Comparison of ENCODE assay signal across 23 mouse cellular contexts in the genomic region with DNA sequence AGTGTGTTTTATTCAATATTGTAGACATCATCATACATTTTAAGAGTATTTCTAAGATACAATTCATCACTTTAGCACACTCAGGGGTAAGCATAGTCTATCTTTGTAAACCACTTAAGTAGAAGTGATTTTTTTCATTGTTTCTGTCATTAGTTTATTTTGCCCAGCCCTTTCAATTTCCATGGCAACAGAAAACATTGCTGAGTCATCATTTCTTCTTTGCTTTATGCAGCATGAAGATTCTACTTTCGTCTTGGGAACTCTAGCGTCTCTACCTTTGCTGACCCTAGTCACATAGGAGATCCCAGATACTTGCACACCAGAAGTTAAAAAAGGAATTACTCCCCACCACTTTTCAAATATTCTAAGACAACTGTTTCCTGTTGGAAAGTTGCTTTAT.
DNase-seq lines count a peak whose midpoint lies in the region; ATAC-seq and TF ChIP-seq lines count a peak whose summit lies in the region.
"Had no signal": no experiment of that assay in that cellular context is flagged by ENCODE, and none has a peak within 500 bp of the region (broad histone marks: within the 10 kb centered on the region; RNA-seq: fewer than 3 reads in every experiment).

No protein-coding gene starts in this region.

- TF ChIP-seq RAD21 in CH12.LX (IDR thresholded peaks at IDR 0.05; ENCODE audit: low read depth, low read length) (no peak), MEL (IDR thresholded peaks at IDR 0.05; ENCODE audit: low read depth, low read length) (no peak)

- H3K9me3 ChIP-seq in CH12.LX (replicated peaks; ENCODE audit: low read length) (no peaks in the 10 kb centered on the region), ES-E14 (ENCODE audit: control insufficient read depth, insufficient read depth, low read depth, low read length) (no peaks in the 10 kb centered on the region), MEL (replicated peaks; ENCODE audit: insufficient read depth, low read length) (no peaks in the 10 kb centered on the region)
- H3K9me3 ChIP-seq in intestine, embryonic 16.5 days (ENCODE audit: control insufficient read depth, low read length) = no peaks in the 10 kb centered on the region
- H3K9me3 ChIP-seq: G1E had no signal

- no peaks in the 10 kb centered on the region for H3K79me2 ChIP-seq in CH12.LX (replicated peaks; ENCODE audit: control insufficient read depth, extremely low read depth, insufficient read depth, poor library complexity, severe bottlenecking)
- no peaks in the 10 kb centered on the region for H3K79me2 ChIP-seq in MEL (ENCODE audit: control insufficient read depth, insufficient read depth, low read length, poor library complexity)

- no peak overlapping the region for H3K27ac ChIP-seq in CH12.LX (ENCODE audit: insufficient read depth, low read depth)
- no peak overlapping the region for H3K27ac ChIP-seq in ES-E14 (ENCODE audit: insufficient read depth, low read depth, low read length, poor library complexity, severe bottlenecking)
- no peak overlapping the region for H3K27ac ChIP-seq in MEL (ENCODE audit: control insufficient read depth, low read depth, low read length)
- H3K27ac ChIP-seq in intestine, embryonic 16.5 days (ENCODE audit: low read length) = no peak overlapping the region

- dilution Hi-C loops in CH12.LX (cut with MboI; ENCODE audit: extremely low pct_ligation_motif_present, extremely low pct_unique_long_range_greater_than_20kb, low sequenced_read_pairs) = no loop called here

- WGBS in intestine, embryonic 16.5 days = 89% methylated on average over 2 of the region's 2 CpGs

- no peak for ATAC-seq in intestine, embryonic 16.5 days
- ATAC-seq: activated CD4-positive, CD25-positive, alpha-beta regulatory T cell, adult 4 months; CD4-positive, CD25-positive, alpha-beta regulatory T cell, adult 4 months; Patski had no signal

- in situ Hi-C loops in CH12.LX (cut with MboI; ENCODE audit: low pct_ligation_motif_present, low pct_unique_long_range_greater_than_20kb, low sequenced_read_pairs) = no loop called here
- in situ Hi-C loops in ES-E14 (cut with MboI; ENCODE audit: low sequenced_read_pairs in 2 of 2, unreplicated experiment in 2 of 2) = no loop called here

- H3K4me1 ChIP-seq in CH12.LX (ENCODE audit: control insufficient read depth in 1 of 2, insufficient read depth in 2 of 2) (no peaks in the 10 kb centered on the region), ES-E14 (ENCODE audit: control insufficient read depth in 2 of 2, insufficient read depth in 2 of 2, low read length in 2 of 2, poor library complexity in 1 of 2) (no peaks in the 10 kb centered on the region), MEL (ENCODE audit: control insufficient read depth in 1 of 2, insufficient read depth in 2 of 2, low read length in 2 of 2) (no peaks in the 10 kb centered on the region)
- H3K4me1 ChIP-seq in intestine, embryonic 16.5 days (ENCODE audit: control insufficient read depth, insufficient read depth, low read length) = no peaks in the 10 kb centered on the region

- TF ChIP-seq CTCF in CH12.LX (conservative IDR thresholded peaks at IDR 0.05 in 1 of 2, IDR thresholded peaks at IDR 0.05 in 1 of 2; ENCODE audit: low read depth in 2 of 2, low read length in 2 of 2) (no peak), MEL (IDR thresholded peaks at IDR 0.05 in 2 of 3, conservative IDR thresholded peaks at IDR 0.05 in 1 of 3; ENCODE audit: control insufficient read depth in 1 of 3, insufficient read depth in 1 of 3, low read depth in 2 of 3, low read length in 3 of 3, poor library complexity in 1 of 3, severe bottlenecking in 1 of 3) (no peak)

- H3K27me3 ChIP-seq in CH12.LX (replicated peaks) (no peaks in the 10 kb centered on the region), MEL (ENCODE audit: control insufficient read depth in 1 of 2, insufficient read depth in 2 of 2, low read length in 2 of 2) (peaks cover 0 to 5% of the 10 kb centered on the region in 2 experiments; a peak in 2 of 4 replicates)
- H3K27me3 ChIP-seq in intestine, embryonic 16.5 days (replicated peaks; ENCODE audit: control insufficient read depth, insufficient read depth, low read length) = no peaks in the 10 kb centered on the region
- H3K27me3 ChIP-seq: Patski had no signal

- H3K4me3 ChIP-seq in CH12.LX (replicated peaks in 1 of 3; ENCODE audit: low read depth in 2 of 3, low read length in 2 of 3, poor library complexity in 1 of 3) (no peak overlapping the region), ES-E14 (ENCODE audit: insufficient read depth in 1 of 2, low read depth in 1 of 2, low read length in 2 of 2, poor library complexity in 1 of 2, severe bottlenecking in 1 of 2) (no peak overlapping the region), MEL (ENCODE audit: control insufficient read depth in 1 of 2, insufficient read depth in 1 of 2, low read depth in 2 of 2, low read length in 2 of 2) (no peak overlapping the region)
- no peak overlapping the region for H3K4me3 ChIP-seq in intestine, embryonic 16.5 days (ENCODE audit: low read length)

- TF ChIP-seq EP300 in CH12.LX (IDR thresholded peaks at IDR 0.05; ENCODE audit: low read length) (no peak), MEL (IDR thresholded peaks at IDR 0.05; ENCODE audit: low read depth in 1 of 2, low read length in 2 of 2) (no peak)

- no peak overlapping the region for H3K4me2 ChIP-seq in CH12.LX (ENCODE audit: insufficient read depth, low read depth, poor library complexity, severe bottlenecking)
- no peak overlapping the region for H3K4me2 ChIP-seq in intestine, embryonic 16.5 days (ENCODE audit: low read depth, low read length)

- TF ChIP-seq POLR2A in CH12.LX (IDR thresholded peaks at IDR 0.05; ENCODE audit: low read depth, low read length) = no peak
- no peak for TF ChIP-seq POLR2A in MEL (IDR thresholded peaks at IDR 0.05; ENCODE audit: control insufficient read depth in 1 of 2, insufficient read depth in 1 of 2, low read depth in 1 of 2, low read length in 2 of 2, poor library complexity in 1 of 2)

- H3K9ac ChIP-seq in CH12.LX (ENCODE audit: insufficient read depth, low read depth) (no peak overlapping the region), ES-E14 (ENCODE audit: insufficient read depth, low read depth, low read length, poor library complexity, severe bottlenecking) (no peak overlapping the region), MEL (ENCODE audit: control insufficient read depth, low read depth, low read length, poor library complexity, severe bottlenecking) (no peak overlapping the region)
- no peak overlapping the region for H3K9ac ChIP-seq in intestine, embryonic 16.5 days (ENCODE audit: low read depth, low read length)

- H3K36me3 ChIP-seq in CH12.LX (replicated peaks in 1 of 2; ENCODE audit: control insufficient read depth in 1 of 2, insufficient read depth in 1 of 2, low read length in 1 of 2) (no peaks in the 10 kb centered on the region), ES-E14 (ENCODE audit: control insufficient read depth, insufficient read depth, low read length, poor library complexity, severe bottlenecking) (no peaks in the 10 kb centered on the region), MEL (ENCODE audit: control insufficient read depth in 1 of 2, insufficient read depth in 2 of 2, low read length in 2 of 2) (no peaks in the 10 kb centered on the region)
- no peaks in the 10 kb centered on the region for H3K36me3 ChIP-seq in intestine, embryonic 16.5 days (ENCODE audit: control insufficient read depth, insufficient read depth, low read length)
- H3K36me3 ChIP-seq: G1E had no signal

- DNase-seq in CH12.LX (ENCODE audit: extremely low read depth) (no peak), ES-E14 (ENCODE audit: low read depth, low spot score) (no peak), MEL (ENCODE audit: low read depth, low spot score) (no peak)
- DNase-seq in lung, postnatal 4 days = no peak
- DNase-seq in urinary bladder, postnatal 10 days (ENCODE audit: low spot score) = no peak
- DNase-seq: adrenal gland, adult 2 months; adrenal gland, adult 8-10 months; adrenal gland, postnatal 10 days; adrenal gland, postnatal 14 days; adrenal gland, postnatal 25 days; adrenal gland, postnatal 36 days; B cell, adult 2 months; cerebellum, adult 11 months; cerebellum, adult 11-12 months; cerebellum, adult 18-20 months; cerebellum, adult 2 months; cerebellum, adult 8-10 months; cerebellum, adult 9-10 months had no signal

TF ChIP-seq in CH12.LX, 34 proteins besides CTCF, POLR2A, EP300 and RAD21:
- TF ChIP-seq ETS1 (conservative IDR thresholded peaks at IDR 0.05; ENCODE audit: low read depth, low read length) = no peak
- TF ChIP-seq MAFK (IDR thresholded peaks at IDR 0.05; ENCODE audit: insufficient replicate concordance, low read length) = peak; percentile 97
- TF ChIP-seq IRF4 (IDR thresholded peaks at IDR 0.05; ENCODE audit: low read depth, low read length) = no peak

TF ChIP-seq in ES-E14, 5 proteins besides CTCF, POLR2A, EP300 and RAD21:
- TF ChIP-seq ZC3H11A (IDR thresholded peaks at IDR 0.05; ENCODE audit: borderline replicate concordance, low read depth, low read length) = no peak
- peak; percentile 93 for TF ChIP-seq MAFK (IDR thresholded peaks at IDR 0.05; ENCODE audit: insufficient read depth, low read depth, low read length)
- no peak for TF ChIP-seq CHD2 (IDR thresholded peaks at IDR 0.05; ENCODE audit: low read depth, low read length)
- no peak for TF ChIP-seq HCFC1 (IDR thresholded peaks at IDR 0.05; ENCODE audit: borderline replicate concordance, insufficient read depth, low read length)
- no peak for TF ChIP-seq ZNF384 (IDR thresholded peaks at IDR 0.05; ENCODE audit: low read depth, low read length)

TF ChIP-seq in MEL, 35 proteins besides CTCF, POLR2A, EP300 and RAD21:
- no peak for TF ChIP-seq MAZ (IDR thresholded peaks at IDR 0.05; ENCODE audit: low read depth, low read length)
- TF ChIP-seq MAFK (IDR thresholded peaks at IDR 0.05; ENCODE audit: borderline replicate concordance, low read depth, low read length) = peak; percentile 78; the same call in 1 of the 2 replicates
